Mouse (Mus musculus): ENCODE results near the gene Steap4.
"Not testable (repeated sequence)": the region's sequence is repeated elsewhere in the genome, so short reads cannot be mapped to it uniquely, and the experiment has no call there.

Steap4 gene

GRCm38 (mm10) chr5:7991631-7992030 lies 31.4 kb downstream of the Steap4 start:
- DNase-seq = not testable (repeated sequence)

DNA sequence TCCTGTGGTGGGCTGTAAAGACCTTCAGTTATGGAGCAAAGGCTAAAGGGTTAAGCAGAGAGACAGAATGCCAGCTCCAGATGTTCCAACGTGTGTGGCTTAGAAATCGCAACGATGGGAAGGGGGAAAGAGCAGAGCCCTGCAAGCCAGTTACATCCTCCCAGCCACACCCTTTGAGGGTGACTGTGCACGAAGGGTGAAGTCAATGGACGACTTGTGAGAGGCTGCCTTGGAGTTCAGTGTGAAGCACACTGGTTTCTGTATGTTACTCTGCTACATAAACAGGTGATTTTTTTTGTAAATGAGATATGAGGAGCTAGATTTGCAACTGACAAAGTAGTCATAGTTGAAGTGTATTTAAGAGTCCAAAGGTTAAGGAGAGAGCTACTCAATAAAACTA lies 33.5 kb downstream of the Steap4 start:
- no peak for DNase-seq

- no peak for DNase-seq
Observed at GRCm38 (mm10) chr5:7995288-7995897, 35.1 kb downstream of the Steap4 start.

- DNase-seq = no peak
Observed at GRCm38 (mm10) chr5:7996401-7997044, 36.3 kb downstream of the Steap4 start.

DNA sequence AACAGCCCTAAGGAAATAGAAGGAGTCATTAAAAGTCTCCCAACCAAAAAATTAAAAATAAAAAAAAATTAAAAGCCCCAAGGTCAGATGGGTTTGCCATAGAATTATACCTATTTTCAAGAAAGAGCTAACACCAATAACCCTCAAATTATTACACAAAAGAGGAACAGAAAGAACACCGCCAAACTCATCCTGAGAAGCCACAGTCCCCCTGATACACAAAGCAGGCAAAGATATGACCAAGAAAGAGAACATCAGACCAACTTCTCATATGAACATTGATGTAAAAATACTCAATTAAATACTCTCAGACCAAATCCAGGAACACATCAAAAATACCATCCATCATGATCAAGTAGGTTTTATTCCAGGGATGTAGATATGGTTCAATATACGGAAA lies 36.8 kb downstream of the Steap4 start:
- no peak for DNase-seq

- DNase-seq = no peak
Observed at GRCm38 (mm10) chr5:8000466-8000865, 40.2 kb downstream of the Steap4 start.

DNA sequence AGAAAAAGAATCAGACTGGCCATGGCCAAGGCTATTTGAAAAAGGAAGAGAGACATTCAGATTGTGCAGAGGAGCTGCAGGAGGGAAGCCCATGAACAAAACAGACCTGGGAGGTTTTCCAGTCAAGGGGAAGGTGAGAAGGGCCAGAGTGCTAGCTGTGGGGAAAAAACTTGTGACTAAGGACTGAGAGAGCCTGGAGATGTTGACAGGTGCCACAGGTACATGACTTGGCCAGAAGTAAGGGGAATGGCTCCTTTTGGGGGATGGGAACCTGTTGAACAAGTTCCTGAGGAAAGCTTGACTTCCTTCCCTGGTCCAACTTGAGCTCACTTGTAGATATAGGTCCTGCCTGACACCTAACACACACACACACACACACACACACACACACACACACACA lies 42.6 kb downstream of the Steap4 start:
- no peak for DNase-seq

- DNase-seq = no peak
Observed at GRCm38 (mm10) chr5:8013276-8013675, 53.0 kb downstream of the Steap4 start.
